In the genomic region with DNA sequence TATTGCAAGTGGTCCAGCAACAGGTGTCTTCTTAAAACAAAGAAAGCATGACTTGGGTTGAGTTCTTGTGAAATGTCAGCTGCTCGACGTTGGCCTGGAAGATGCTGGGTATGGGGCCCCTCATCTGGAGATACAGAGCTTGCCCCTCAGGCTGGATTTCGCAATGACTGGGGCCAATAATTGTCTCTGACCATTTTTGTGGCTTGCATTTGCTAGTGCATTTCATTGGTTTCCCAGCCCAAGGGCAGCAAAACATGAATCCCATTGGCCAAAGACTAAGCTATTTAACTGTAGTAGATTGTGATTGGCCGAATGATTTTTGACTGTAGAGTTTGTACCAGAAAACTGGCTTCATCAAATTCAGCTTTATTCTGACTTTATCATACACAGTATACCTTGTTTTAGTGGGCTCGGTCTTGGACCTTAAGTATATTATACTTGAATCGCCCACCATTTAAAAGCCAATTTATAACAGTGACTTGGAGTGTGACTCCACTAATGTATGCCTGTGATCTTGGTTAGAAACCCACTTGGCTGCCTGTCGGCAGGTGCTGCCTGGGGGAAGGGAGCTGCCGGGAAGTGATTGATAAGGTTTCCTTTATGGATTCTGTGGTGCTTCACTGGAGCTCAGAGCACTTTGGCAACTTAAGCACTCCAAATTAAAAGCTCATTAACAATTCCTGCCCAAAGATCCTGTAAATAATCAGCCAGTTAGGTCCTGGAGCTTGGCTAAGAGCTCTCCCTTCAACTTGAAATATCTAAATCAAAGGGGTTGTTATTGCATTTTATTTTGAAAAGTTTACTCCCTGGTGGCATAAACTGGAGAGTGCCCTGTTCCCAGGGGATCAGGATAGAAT, we compare ENCODE assay signal across 8 mouse cellular contexts. TPM values are rescaled to one million over a fixed set of nuclear protein-coding genes. Genes with fewer than 3 reads are reported as not detected.
DNase-seq lines count a peak whose midpoint lies in the region; ATAC-seq and TF ChIP-seq lines count a peak whose summit lies in the region.

No protein-coding gene starts in this region.

- H3K9ac ChIP-seq in ES-Bruce4 (ENCODE audit: low read depth, poor library complexity, severe bottlenecking): peak overlapping the region; percentile 66; the same call in 1 of the 2 replicates
- H3K9ac ChIP-seq in limb, embryonic 15.5 days: no peak overlapping the region
- H3K9ac ChIP-seq in stomach, postnatal 0 days (ENCODE audit: low read length): peak overlapping the region; percentile 92; the same call in 1 of the 2 replicates

- ATAC-seq in limb, embryonic 15.5 days (ENCODE audit: insufficient number of reproducible peaks, low FRiP score, low TSS enrichment, low read depth): no peak
- no peak for ATAC-seq in stomach, postnatal 0 days (ENCODE audit: low FRiP score, low TSS enrichment)

- no peaks in the 10 kb centered on the region for H3K9me3 ChIP-seq in ES-Bruce4 (replicated peaks; ENCODE audit: control insufficient read depth, insufficient read depth, low read length, poor library complexity, severe bottlenecking)
- H3K9me3 ChIP-seq in hindbrain, embryonic 10.5 days: no peaks in the 10 kb centered on the region
- no peaks in the 10 kb centered on the region for H3K9me3 ChIP-seq in limb, embryonic 15.5 days
- no peaks in the 10 kb centered on the region for H3K9me3 ChIP-seq in stomach, postnatal 0 days (ENCODE audit: control insufficient read depth, low read length)

- no peak for TF ChIP-seq EP300 in ES-Bruce4 (IDR thresholded peaks at IDR 0.05; ENCODE audit: insufficient read depth, low read depth, low read length)
- no peak for TF ChIP-seq EP300 in stomach, postnatal 0 days (optimal IDR thresholded peaks at IDR 0.05)

- no peaks in the 10 kb centered on the region for H3K4me1 ChIP-seq in ES-Bruce4 (ENCODE audit: control insufficient read depth, insufficient read depth, low read length)
- H3K4me1 ChIP-seq in hindbrain, embryonic 10.5 days (replicated peaks): peaks cover 31% of the 10 kb centered on the region
- H3K4me1 ChIP-seq in limb, embryonic 15.5 days: peaks cover 27% of the 10 kb centered on the region
- peaks cover 11% of the 10 kb centered on the region; the same call in 1 of the 2 replicates for H3K4me1 ChIP-seq in stomach, postnatal 0 days (replicated peaks; ENCODE audit: control insufficient read depth, insufficient read depth)

- no peak overlapping the region for H3K27ac ChIP-seq in ES-Bruce4 (ENCODE audit: insufficient read depth, low read length)
- peak overlapping the region; percentile 95; the same call in 1 of the 2 replicates for H3K27ac ChIP-seq in hindbrain, embryonic 10.5 days
- peak overlapping the region; percentile 91; the same call in 1 of the 2 replicates for H3K27ac ChIP-seq in limb, embryonic 15.5 days
- no peak overlapping the region for H3K27ac ChIP-seq in stomach, postnatal 0 days (replicated peaks)

- H3K36me3 ChIP-seq in ES-Bruce4 (ENCODE audit: control insufficient read depth, insufficient read depth, low read length, poor library complexity, severe bottlenecking): no peaks in the 10 kb centered on the region
- peaks cover 8% of the 10 kb centered on the region; the same call in 1 of the 2 replicates for H3K36me3 ChIP-seq in hindbrain, embryonic 10.5 days
- H3K36me3 ChIP-seq in limb, embryonic 15.5 days: no peaks in the 10 kb centered on the region; the same call in 1 of the 2 replicates
- H3K36me3 ChIP-seq in stomach, postnatal 0 days (ENCODE audit: control insufficient read depth, insufficient read depth, low read length): no peaks in the 10 kb centered on the region

- peak overlapping the region; percentile 77 for H3K4me2 ChIP-seq in limb, embryonic 15.5 days
- H3K4me2 ChIP-seq in stomach, postnatal 0 days (replicated peaks; ENCODE audit: low read depth): peak overlapping the region; percentile 97

- H3K27me3 ChIP-seq in ES-Bruce4 (ENCODE audit: control insufficient read depth, insufficient read depth, low read length, poor library complexity, severe bottlenecking): no peaks in the 10 kb centered on the region
- H3K27me3 ChIP-seq in hindbrain, embryonic 10.5 days (ENCODE audit: insufficient read depth, poor library complexity, severe bottlenecking): no peaks in the 10 kb centered on the region
- no peaks in the 10 kb centered on the region for H3K27me3 ChIP-seq in limb, embryonic 15.5 days
- H3K27me3 ChIP-seq in stomach, postnatal 0 days (ENCODE audit: control insufficient read depth, insufficient read depth, low read length): no peaks in the 10 kb centered on the region

- DNase-seq in 416B (ENCODE audit: low read depth): peak; percentile 87
- no peak for DNase-seq in hindbrain, embryonic 10.5 days (ENCODE audit: low spot score)
- no peak for DNase-seq in stomach, postnatal 0 days (ENCODE audit: low spot score)
- no peak for DNase-seq in urinary bladder, adult 2 months (ENCODE audit: low spot score)
- no peak for DNase-seq in thymus, postnatal 0 days (ENCODE audit: low spot score)
- DNase-seq in adrenal gland, postnatal 4 days (ENCODE audit: low spot score in 2 of 2): no peak

- peak overlapping the region; percentile 59; the same call in 1 of the 2 replicates for H3K4me3 ChIP-seq in ES-Bruce4 (ENCODE audit: low read depth, low read length)
- H3K4me3 ChIP-seq in hindbrain, embryonic 10.5 days: peak overlapping the region; percentile 97
- H3K4me3 ChIP-seq in limb, embryonic 15.5 days: peak overlapping the region; percentile 93
- peak overlapping the region; percentile 95 for H3K4me3 ChIP-seq in stomach, postnatal 0 days (ENCODE audit: low read depth, low read length)

- WGBS in hindbrain, embryonic 10.5 days: 70% methylated on average over 8 of the region's 8 CpGs
- 37% methylated on average over 8 of the region's 8 CpGs for WGBS in limb, embryonic 15.5 days
- WGBS in stomach, postnatal 0 days: 34% methylated on average over 8 of the region's 8 CpGs

- no peak for TF ChIP-seq POLR2A in ES-Bruce4 (IDR thresholded peaks at IDR 0.05; ENCODE audit: insufficient read depth, low read length)

- TF ChIP-seq CTCF in ES-Bruce4 (IDR thresholded peaks at IDR 0.05; ENCODE audit: low read depth, low read length): no peak
- TF ChIP-seq CTCF in stomach, postnatal 0 days (IDR thresholded peaks at IDR 0.05; ENCODE audit: low read depth): no peak

RNA-seq across cellular contexts. Expression of gene Eri3, which starts 1.2 kb away (rescaled TPM):
- 67.1 and 68.0 TPM in 2 replicates for polyA plus RNA-seq in ES-Bruce4 (2011; ENCODE audit: insufficient read depth, insufficient read length, low read depth, missing spikeins)
- polyA plus RNA-seq in hindbrain, embryonic 10.5 days (2016; fragmentation: Nextera tagmentation; extraction: Ambion mirVana): 112 and 142 TPM in 2 replicates
- 144 and 158 TPM in 2 replicates for polyA plus RNA-seq in limb, embryonic 15.5 days (2015; fragmentation: Nextera tagmentation; extraction: Ambion mirVana)
- polyA plus RNA-seq in stomach, postnatal 0 days (2015; fragmentation: Nextera tagmentation; extraction: Ambion mirVana): 77.5 and 79.4 TPM in 2 replicates
- 83.5 and 95.4 TPM in 2 replicates for polyA plus RNA-seq in urinary bladder, adult 2 months (2012; rRNA removed)
- 79.4 and 79.9 TPM in 2 replicates for polyA plus RNA-seq in thymus, postnatal 0 days (2015; fragmentation: Nextera tagmentation; extraction: Ambion mirVana)
- total RNA-seq in adrenal gland, postnatal 4 days (2021): 100 to 1,000 TPM in 1 of 2 experiments, 10 to 100 TPM in 1; 96.5 to 103 TPM

RNA-seq across cellular contexts. Expression of gene Rnf220, which starts 54.5 kb away (rescaled TPM):
- 130 and 132 TPM in 2 replicates for polyA plus RNA-seq in ES-Bruce4 (2011; ENCODE audit: insufficient read depth, insufficient read length, low read depth, missing spikeins)
- 101 TPM in 2 replicates for polyA plus RNA-seq in hindbrain, embryonic 10.5 days (2016; fragmentation: Nextera tagmentation; extraction: Ambion mirVana)
- 64.7 and 73.0 TPM in 2 replicates for polyA plus RNA-seq in limb, embryonic 15.5 days (2015; fragmentation: Nextera tagmentation; extraction: Ambion mirVana)
- polyA plus RNA-seq in stomach, postnatal 0 days (2015; fragmentation: Nextera tagmentation; extraction: Ambion mirVana): 32.9 and 33.0 TPM in 2 replicates
- polyA plus RNA-seq in urinary bladder, adult 2 months (2012; rRNA removed): 66.2 and 76.1 TPM in 2 replicates
- 69.2 and 74.0 TPM in 2 replicates for polyA plus RNA-seq in thymus, postnatal 0 days (2015; fragmentation: Nextera tagmentation; extraction: Ambion mirVana)
- 100 to 1,000 TPM; 107 to 110 TPM for total RNA-seq in adrenal gland, postnatal 4 days (2021)

Comparison
In these comparisons a context has a peak if more than half of its experiments do, and no peak if none do; other contexts are left out.
1. H3K27ac ChIP-seq: peak in hindbrain, embryonic 10.5 days (single experiment) and limb, embryonic 15.5 days (single experiment); none in ES-Bruce4 (single experiment) and stomach, postnatal 0 days (single experiment).
2. Peak in every context shown above with its lines, with median percentiles within 50 percentile points of each other: H3K4me3 ChIP-seq.